Mouse (Mus musculus) midbrain, embryonic 13.5 days (tissue): ENCODE measurements around the gene Fam213a. TPM values are rescaled to one million over a fixed set of nuclear protein-coding genes. Genes with fewer than 3 reads are reported as not detected.

Source experiments
- ATAC-seq: fragments of 200-750 bp; cut with Nextera tagmentation; 2 replicates; pipeline ENCODE4 v1.8.0; 2017; ENCODE audit warnings: mild to moderate bottlenecking, moderate TSS enrichment, moderate library complexity
- H3K27ac ChIP-seq: fragments of 300-500 bp; sonication (generic); 2 replicates; pipeline ENCODE4 v1.5.1; 2015; ENCODE audit warnings: inconsistent platforms, mild to moderate bottlenecking, moderate library complexity
- H3K27me3 ChIP-seq: fragments of 300-500 bp; sonication (generic); 2 replicates; pipeline ENCODE4 v1.6.1; 2015; ENCODE audit warnings: mild to moderate bottlenecking, inconsistent platforms
- H3K36me3 ChIP-seq: fragments of 300-500 bp; sonication (generic); 2 replicates; pipeline ENCODE4 v1.6.1; 2015; ENCODE audit warnings: mild to moderate bottlenecking, inconsistent platforms
- H3K4me1 ChIP-seq: fragments of 300-500 bp; sonication (generic); replicated peaks from 2 replicates; pipeline ENCODE4 v1.6.1; 2015; ENCODE audit warnings: inconsistent platforms
- H3K4me2 ChIP-seq: fragments of 300-500 bp; sonication (generic); replicated peaks from 2 replicates; pipeline ENCODE4 v1.6.1; 2015; ENCODE audit warnings: moderate library complexity, mild to moderate bottlenecking, inconsistent platforms
- H3K4me3 ChIP-seq: fragments of 300-500 bp; sonication (generic); replicated peaks from 2 replicates; pipeline ENCODE4 v1.5.1; 2015; ENCODE audit warnings: mild to moderate bottlenecking, inconsistent platforms
- H3K9ac ChIP-seq: fragments of 300-500 bp; sonication (generic); replicated peaks from 2 replicates; pipeline ENCODE4 v1.6.1; 2015; ENCODE audit warnings: mild to moderate bottlenecking, inconsistent platforms
- H3K9me3 ChIP-seq: fragments of 300-500 bp; sonication (generic); 2 replicates; pipeline ENCODE4 v1.6.1; 2016; ENCODE audit warnings: mild to moderate bottlenecking, inconsistent platforms
- WGBS: fragments of 180-500 bp; shearing (Covaris S2); methylation state at CpG from one replicate; pipeline ENCODE4 v1.1.7; 2015; 5-methylcytosine and 5-hydroxymethylcytosine counted together
- polyA plus RNA-seq: library from polyadenylated mRNA; unstranded; fragments of >200 nt; fragmentation: Nextera tagmentation; extraction: Ambion mirVana; gene quantifications from 2 replicates; pipeline ENCODE4 v1.2.1, GENCODE M21; 2015

Gene Fam213a
- polyA plus RNA-seq, 1 experiment from 2014 or later, result 67.2 TPM

- no peaks in the 10 kb centered on the region for H3K36me3 ChIP-seq
- WGBS, result under 1% methylated on average over 55 of the region's 62 CpGs
- H3K27me3 ChIP-seq, result no peaks in the 10 kb centered on the region
- peak overlapping the region; percentile 91 for H3K9ac ChIP-seq
- H3K27ac ChIP-seq, result peak overlapping the region; percentile 89
- H3K4me3 ChIP-seq, result peak overlapping the region; percentile 91
- peaks cover 38% of the 10 kb centered on the region for H3K4me1 ChIP-seq
- ATAC-seq, result peak; percentile 91
- no peaks in the 10 kb centered on the region for H3K9me3 ChIP-seq
- peak overlapping the region; percentile 91 for H3K4me2 ChIP-seq
Measured at GRCm38 (mm10) chr14:40966862-40967597, 46.6 kb downstream of the Fam213a start.

- peak within 1 kb of the TSS; percentile 91 for H3K9ac ChIP-seq
- under 1% methylated on average over 47 of the region's 54 CpGs for WGBS
- no peaks in the 10 kb centered on the region for H3K27me3 ChIP-seq
- peak within 1 kb of the TSS; percentile 91 for H3K4me3 ChIP-seq
- peak within 1 kb of the TSS; percentile 91 for H3K4me2 ChIP-seq
- H3K4me1 ChIP-seq, result peaks cover 43% of the 10 kb centered on the region
- H3K36me3 ChIP-seq, result no peaks in the 10 kb centered on the region
- peak; percentile 83; the same call in 1 of the 2 replicates for ATAC-seq
- no peaks in the 10 kb centered on the region for H3K9me3 ChIP-seq
- peak within 1 kb of the TSS; percentile 89 for H3K27ac ChIP-seq
Measured at GRCm38 (mm10) chr14:40966392-40966861, 47.2 kb downstream of the Fam213a start, which contains the start of gene Tspan14. Tspan14 (minus strand) TSS chr14:40966807.

- Histone ChIP-seq H3K4me2 (peak overlapping the region; percentile 91), H3K9ac (peak overlapping the region; percentile 91), H3K4me3 (peak overlapping the region; percentile 91), H3K36me3 (no peaks in the 10 kb centered on the region), H3K27ac (peak overlapping the region; percentile 89), H3K9me3 (no peaks in the 10 kb centered on the region), H3K4me1 (peaks cover 43% of the 10 kb centered on the region), H3K27me3 (no peaks in the 10 kb centered on the region)
- ATAC-seq, result peak; percentile 35
- WGBS, result under 1% methylated on average over 15 of the region's 15 CpGs
Measured at GRCm38 (mm10) chr14:40965507-40966356, 47.9 kb downstream of the Fam213a start.

GRCm38 (mm10) chr14:40964881-40965280 is 48.7 kb downstream of the Fam213a start:
- no peak for ATAC-seq
- Histone ChIP-seq H3K27ac (no peak overlapping the region), H3K9me3 (no peaks in the 10 kb centered on the region), H3K4me1 (peaks cover 50% of the 10 kb centered on the region), H3K36me3 (no peaks in the 10 kb centered on the region), H3K9ac (peak overlapping the region; percentile 91), H3K4me2 (peak overlapping the region; percentile 91), H3K4me3 (peak overlapping the region; percentile 91), H3K27me3 (no peaks in the 10 kb centered on the region)

- Histone ChIP-seq H3K4me3 (no peak overlapping the region), H3K4me1 (peaks cover 57% of the 10 kb centered on the region)
- no peak for ATAC-seq
Measured at GRCm38 (mm10) chr14:40964214-40964610, 49.4 kb downstream of the Fam213a start.

GRCm38 (mm10) chr14:40963501-40964213 is 49.9 kb downstream of the Fam213a start:
- Histone ChIP-seq H3K27ac (no peak overlapping the region), H3K4me1 (peaks cover 63% of the 10 kb centered on the region), H3K36me3 (no peaks in the 10 kb centered on the region), H3K9me3 (no peaks in the 10 kb centered on the region), H3K4me3 (no peak overlapping the region), H3K9ac (no peak overlapping the region), H3K4me2 (no peak overlapping the region), H3K27me3 (no peaks in the 10 kb centered on the region)
- ATAC-seq, result no peak
- WGBS, result 68% methylated on average over 3 of the region's 3 CpGs

More at GRCm38 (mm10) chr14:40964214-40964610, 49.4 kb downstream of the Fam213a start:
- H3K27me3 ChIP-seq, result no peaks in the 10 kb centered on the region
- no peak overlapping the region for H3K9ac ChIP-seq
- H3K27ac ChIP-seq, result no peak overlapping the region
- 92% methylated on average over 3 of the region's 3 CpGs for WGBS
- no peaks in the 10 kb centered on the region for H3K36me3 ChIP-seq
- H3K9me3 ChIP-seq, result no peaks in the 10 kb centered on the region
- peak overlapping the region; percentile 91 for H3K4me2 ChIP-seq

- no peak overlapping the region for H3K27ac ChIP-seq
- no peaks in the 10 kb centered on the region for H3K9me3 ChIP-seq
- H3K4me1 ChIP-seq, result peaks cover 73% of the 10 kb centered on the region
- no peak for ATAC-seq
- H3K27me3 ChIP-seq, result no peaks in the 10 kb centered on the region
- no peak overlapping the region; the same call in 1 of the 2 replicates for H3K4me2 ChIP-seq
- 61% methylated on average over 11 of the region's 11 CpGs for WGBS
- H3K9ac ChIP-seq, result no peak overlapping the region
- no peaks in the 10 kb centered on the region for H3K36me3 ChIP-seq
- H3K4me3 ChIP-seq, result no peak overlapping the region
Measured at GRCm38 (mm10) chr14:40962365-40963290, 51.0 kb downstream of the Fam213a start.

- Histone ChIP-seq H3K27me3 (no peaks in the 10 kb centered on the region), H3K9ac (no peak overlapping the region), H3K36me3 (no peaks in the 10 kb centered on the region), H3K4me2 (no peak overlapping the region), H3K4me1 (peaks cover 89% of the 10 kb centered on the region), H3K4me3 (no peak overlapping the region), H3K27ac (0 out of 2 replicates have a peak overlapping the region, but pooled peaks have one; percentile 25), H3K9me3 (no peaks in the 10 kb centered on the region)
- ATAC-seq, result no peak
- WGBS, result 46% methylated on average over 4 of the region's 4 CpGs
Measured at GRCm38 (mm10) chr14:40960237-40960636, 53.4 kb downstream of the Fam213a start.

- ATAC-seq, result no peak
- Histone ChIP-seq H3K4me3 (no peak overlapping the region), H3K4me1 (peaks cover 89% of the 10 kb centered on the region), H3K27me3 (no peaks in the 10 kb centered on the region), H3K9ac (no peak overlapping the region), H3K27ac (0 out of 2 replicates have a peak overlapping the region, but pooled peaks have one; percentile 25), H3K9me3 (no peaks in the 10 kb centered on the region), H3K4me2 (no peak overlapping the region), H3K36me3 (no peaks in the 10 kb centered on the region)
- 38% methylated on average over 3 of the region's 3 CpGs for WGBS
Measured at GRCm38 (mm10) chr14:40959586-40959985, 54.0 kb downstream of the Fam213a start.

GRCm38 (mm10) chr14:40958986-40959381 is 54.6 kb downstream of the Fam213a start:
- Histone ChIP-seq H3K4me2 (no peak overlapping the region), H3K9ac (no peak overlapping the region), H3K4me3 (no peak overlapping the region), H3K4me1 (peaks cover 89% of the 10 kb centered on the region), H3K9me3 (no peaks in the 10 kb centered on the region), H3K36me3 (no peaks in the 10 kb centered on the region), H3K27me3 (no peaks in the 10 kb centered on the region), H3K27ac (peak overlapping the region; percentile 65; the same call in 1 of the 2 replicates)
- no peak for ATAC-seq
- 52% methylated on average over 2 of the region's 2 CpGs for WGBS
